Mouse (Mus musculus) ES-Bruce4 (cell line): ENCODE data around the gene Atp13a1. TPM values are rescaled to one million over a fixed set of nuclear protein-coding genes. Genes with fewer than 3 reads are reported as not detected.

Source experiments
- H3K27ac ChIP-seq: 2 replicates; pipeline ENCODE4 v1.5.1; 2012; ENCODE audit warnings: low read length, inconsistent platforms; ENCODE audit not compliant: insufficient read depth
- H3K27me3 ChIP-seq: 2 replicates; pipeline ENCODE4 v1.6.1; 2012; ENCODE audit warnings: mild to moderate bottlenecking, low read length, inconsistent platforms; ENCODE audit not compliant: control insufficient read depth, poor library complexity, insufficient read depth, severe bottlenecking
- H3K36me3 ChIP-seq: 2 replicates; pipeline ENCODE4 v1.6.1; 2012; ENCODE audit warnings: inconsistent platforms, mild to moderate bottlenecking, low read length, moderate library complexity; ENCODE audit not compliant: control insufficient read depth, poor library complexity, insufficient read depth, severe bottlenecking
- H3K4me1 ChIP-seq: one replicate; pipeline ENCODE4 v1.8.1; 2011; ENCODE audit warnings: low read length; ENCODE audit not compliant: control insufficient read depth, insufficient read depth
- H3K4me3 ChIP-seq: 2 replicates; pipeline ENCODE4 v1.5.1; 2011; ENCODE audit warnings: low read depth, mild to moderate bottlenecking, low read length
- H3K9ac ChIP-seq: 2 replicates; pipeline ENCODE4 v1.6.1; 2012; ENCODE audit warnings: low read depth, mild to moderate bottlenecking, inconsistent platforms; ENCODE audit not compliant: poor library complexity, severe bottlenecking
- H3K9me3 ChIP-seq: replicated peaks from 2 replicates; pipeline ENCODE4 v1.6.1; 2012; ENCODE audit warnings: mild to moderate bottlenecking, low read length, inconsistent platforms; ENCODE audit not compliant: control insufficient read depth, poor library complexity, insufficient read depth, severe bottlenecking
- CTCF ChIP-seq: IDR thresholded peaks from one replicate; pipeline ENCODE4 v1.8.1; 2011; ENCODE audit warnings: low read depth, low read length
- EP300 ChIP-seq: IDR thresholded peaks from 2 replicates; pipeline ENCODE4 v1.6.1; 2011; ENCODE audit warnings: low read depth, low read length; ENCODE audit not compliant: insufficient read depth
- POLR2A ChIP-seq: IDR thresholded peaks from one replicate; pipeline ENCODE4 v1.8.1; 2011; ENCODE audit warnings: low read length; ENCODE audit not compliant: insufficient read depth
- polyA plus RNA-seq: library from polyadenylated mRNA; stranded (reverse); fragments of >200 nt; gene quantifications from 2 replicates; pipeline ENCODE4 v1.2.4, GENCODE M21; 2011; ENCODE audit warnings: low read depth; ENCODE audit not compliant: missing spikeins, insufficient read depth, insufficient read length

Atp13a1 gene
- polyA plus RNA-seq, 1 experiment: 31.1 TPM

DNA sequence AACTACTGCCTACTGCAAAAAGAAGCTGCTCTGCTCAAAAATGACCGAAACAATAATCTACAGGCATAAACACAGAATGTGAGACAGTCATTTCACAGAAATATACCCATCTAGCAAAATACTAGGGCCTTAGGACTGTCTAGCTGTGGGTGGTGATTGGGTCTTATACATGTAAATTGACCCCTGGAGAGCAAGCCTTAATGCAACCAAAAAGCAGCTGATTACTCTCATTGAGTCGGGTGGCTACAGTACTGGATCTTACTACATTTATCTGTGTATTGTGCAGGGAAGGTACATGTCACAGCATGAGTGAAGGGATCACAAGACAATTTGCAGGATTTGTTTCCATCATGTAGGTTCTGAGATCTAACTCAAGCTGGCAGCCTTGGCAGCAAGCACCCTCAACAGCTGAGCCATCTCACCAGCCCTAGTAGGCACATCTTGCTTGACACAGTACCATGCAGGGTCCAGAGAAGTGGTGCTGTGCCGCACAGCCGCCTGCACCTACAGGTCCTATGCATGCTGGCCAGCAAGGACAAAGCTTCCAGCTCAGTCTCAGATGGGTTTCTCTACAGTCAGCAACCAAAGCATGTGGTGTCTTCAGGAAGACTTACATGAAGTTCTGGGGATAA is 29.0 kb upstream of the Atp13a1 start:
- Histone ChIP-seq H3K27me3 (no peaks in the 10 kb centered on the region), H3K36me3 (peaks cover 46% of the 10 kb centered on the region), H3K4me3 (no peak overlapping the region), H3K4me1 (no peaks in the 10 kb centered on the region), H3K27ac (no peak overlapping the region), H3K9me3 (peaks cover 5% of the 10 kb centered on the region; the same call in 1 of the 2 replicates), H3K9ac (no peak overlapping the region)
- TF ChIP-seq POLR2A: no peak
- no peak for TF ChIP-seq EP300
- no peak for TF ChIP-seq CTCF

DNA sequence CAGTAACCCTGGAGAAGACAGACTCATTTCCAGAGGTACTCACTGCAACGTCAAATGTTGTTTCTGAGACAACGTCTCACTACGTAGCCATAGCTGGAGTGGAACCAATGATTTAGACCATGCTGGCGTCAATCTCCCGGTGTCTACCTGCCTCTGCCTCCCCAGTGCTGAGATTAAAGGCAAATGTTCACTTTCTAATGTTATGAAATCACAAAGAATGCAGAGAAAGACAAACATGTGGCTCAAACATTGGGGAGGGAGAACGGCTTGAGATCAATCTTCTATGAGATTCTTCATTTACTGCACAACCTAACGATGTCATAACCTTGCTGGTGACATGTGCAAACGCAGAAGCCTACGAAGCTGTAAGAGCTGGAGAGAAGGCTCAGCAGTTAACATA is 19.7 kb upstream of the Atp13a1 start:
- Histone ChIP-seq H3K4me3 (no peak overlapping the region), H3K4me1 (no peaks in the 10 kb centered on the region), H3K27ac (no peak overlapping the region), H3K9me3 (0 out of 2 replicates have a peak, but pooled peaks cover 3% of the 10 kb centered on the region), H3K9ac (no peak overlapping the region), H3K27me3 (no peaks in the 10 kb centered on the region), H3K36me3 (peaks cover 37% of the 10 kb centered on the region)
- TF ChIP-seq EP300 (no peak), POLR2A (no peak), CTCF (no peak)

DNA sequence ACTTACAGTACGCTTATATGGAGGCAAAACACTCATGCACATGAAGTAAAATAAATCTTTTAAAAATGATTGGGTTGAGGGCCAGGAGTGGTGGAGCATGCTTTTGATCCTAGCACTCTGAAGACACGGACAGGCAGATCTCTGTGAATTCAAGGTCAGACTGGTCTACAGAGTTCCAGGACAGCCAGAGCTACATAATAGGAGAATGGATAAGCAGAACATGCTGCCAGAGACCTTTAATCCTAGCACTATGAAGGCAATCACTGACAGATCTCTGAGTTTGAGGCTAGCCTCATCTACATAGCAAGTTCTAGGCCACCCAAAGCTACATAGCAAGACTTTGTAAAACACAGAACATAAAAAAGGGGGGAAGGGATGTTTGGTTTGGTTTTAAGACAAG is 18.9 kb upstream of the Atp13a1 start:
- peaks cover 29% of the 10 kb centered on the region for H3K36me3 ChIP-seq
- H3K27me3 ChIP-seq: no peaks in the 10 kb centered on the region
- TF ChIP-seq CTCF (no peak), EP300 (no peak), POLR2A (no peak)
- no peaks in the 10 kb centered on the region for H3K4me1 ChIP-seq
- H3K27ac ChIP-seq: no peak overlapping the region
- H3K4me3 ChIP-seq: no peak overlapping the region
- H3K9ac ChIP-seq: no peak overlapping the region
- H3K9me3 ChIP-seq: no peaks in the 10 kb centered on the region

DNA sequence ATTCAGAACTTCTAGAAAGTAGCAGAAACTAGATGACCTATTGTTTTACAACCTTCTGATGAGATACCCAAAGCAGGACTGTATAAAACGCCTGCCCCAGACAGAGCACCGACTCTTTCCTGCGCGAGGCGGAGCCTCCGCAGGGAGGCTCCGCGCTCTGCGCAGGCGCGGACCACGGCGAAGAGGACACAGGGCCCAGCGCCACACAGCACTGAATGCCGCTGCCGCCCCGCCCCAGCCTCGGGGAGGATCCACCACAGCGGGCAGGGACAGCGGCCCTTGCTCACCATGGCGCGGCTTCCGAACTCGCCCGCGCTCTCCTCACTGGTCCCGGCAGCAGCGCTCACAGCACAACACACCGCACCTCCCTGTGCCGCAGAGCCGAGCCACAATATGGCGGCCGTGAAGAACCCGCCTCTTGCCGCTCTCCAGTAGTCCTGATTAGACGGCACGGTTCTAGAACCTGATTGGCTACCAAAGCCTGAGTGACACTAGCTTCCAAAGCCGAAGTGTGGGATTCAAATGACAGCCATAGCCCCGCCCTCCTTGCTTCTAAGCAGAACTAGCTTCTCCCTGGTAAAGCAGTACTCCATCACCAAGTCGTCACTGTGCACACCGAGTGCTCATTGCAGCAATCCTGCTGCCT is 16.3 kb upstream of the Atp13a1 start, which contains the start of gene Gm20422:
Gene Gm20422 (minus strand): TSS at position 384 of the 646 bp plus-strand sequence.
- TF ChIP-seq CTCF (no peak), POLR2A (peak; percentile 74), EP300 (no peak)
- H3K9ac ChIP-seq: peak within 1 kb of the TSS; percentile 81
- peaks cover 8% of the 10 kb centered on the region for H3K36me3 ChIP-seq
- H3K27ac ChIP-seq: peak within 1 kb of the TSS; percentile 92
- H3K9me3 ChIP-seq: no peaks in the 10 kb centered on the region
- no peaks in the 10 kb centered on the region for H3K27me3 ChIP-seq
- peak within 1 kb of the TSS; percentile 91 for H3K4me3 ChIP-seq
- H3K4me1 ChIP-seq: no peaks in the 10 kb centered on the region

DNA sequence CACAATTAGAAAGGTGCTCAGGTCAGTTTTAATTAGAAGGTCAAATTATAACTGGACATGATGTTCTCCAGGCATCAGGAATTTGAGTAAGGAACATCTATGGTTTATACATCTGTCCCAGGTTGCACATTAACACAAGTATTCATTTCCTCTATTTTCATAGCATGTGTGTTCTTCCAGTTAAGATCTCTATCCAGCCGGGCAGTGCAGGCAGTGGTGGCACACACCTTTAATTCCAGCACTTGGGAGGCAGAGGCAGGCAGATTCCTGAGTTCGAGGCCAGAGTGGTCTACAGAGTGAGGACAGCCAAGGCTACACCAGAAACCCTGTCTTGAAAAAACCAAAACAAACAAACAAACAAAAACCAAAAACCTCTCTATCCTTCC is 15.8 kb upstream of the Atp13a1 start:
- 0 out of 2 replicates have a peak overlapping the region, but pooled peaks have one; percentile 19 for H3K9ac ChIP-seq
- H3K4me1 ChIP-seq: no peaks in the 10 kb centered on the region
- peak overlapping the region; percentile 43; the same call in 1 of the 2 replicates for H3K27ac ChIP-seq
- no peaks in the 10 kb centered on the region for H3K27me3 ChIP-seq
- peaks cover 7% of the 10 kb centered on the region; the same call in 1 of the 2 replicates for H3K36me3 ChIP-seq
- no peaks in the 10 kb centered on the region for H3K9me3 ChIP-seq
- no peak for TF ChIP-seq CTCF
- no peak for TF ChIP-seq POLR2A
- TF ChIP-seq EP300: no peak
- H3K4me3 ChIP-seq: peak overlapping the region; percentile 26; the same call in 1 of the 2 replicates

DNA sequence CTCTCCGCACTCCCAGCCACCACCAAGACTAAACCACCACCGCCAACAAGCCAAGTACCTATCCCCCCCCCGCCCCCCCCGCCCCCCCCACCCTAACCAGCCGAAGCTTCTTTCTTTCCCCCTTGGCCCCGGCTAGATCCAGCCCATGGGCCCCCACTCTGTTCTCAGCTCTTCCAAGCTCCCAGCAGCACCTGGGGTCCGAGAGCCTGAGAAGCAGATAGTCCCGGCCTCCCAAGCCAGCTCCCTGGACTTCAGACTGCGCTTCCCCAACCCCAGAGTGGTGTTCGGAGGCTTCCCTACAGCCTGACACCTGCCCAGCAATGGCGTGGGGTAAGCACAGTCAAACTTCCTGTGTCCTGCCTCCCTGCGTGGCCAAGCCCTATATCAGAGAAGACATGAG is 13.9 kb upstream of the Atp13a1 start:
- Histone ChIP-seq H3K27me3 (no peaks in the 10 kb centered on the region), H3K9me3 (no peaks in the 10 kb centered on the region), H3K4me3 (peak overlapping the region; percentile 49), H3K4me1 (no peaks in the 10 kb centered on the region), H3K36me3 (peaks cover 3% of the 10 kb centered on the region; the same call in 1 of the 2 replicates), H3K27ac (no peak overlapping the region), H3K9ac (peak overlapping the region; percentile 69)
- no peak for TF ChIP-seq EP300
- TF ChIP-seq CTCF: no peak
- TF ChIP-seq POLR2A: no peak
